Mouse (Mus musculus) small intestine, adult 2 months (tissue): Measurements from ENCODE around the gene Hoxd11.

Experiments used
- CTCF ChIP-seq: fragments of 200-500 bp; IDR thresholded peaks from 2 replicates; pipeline ENCODE4 v1.5.1; 2012; ENCODE audit warnings: low read depth, mild to moderate bottlenecking, control low read depth, inconsistent platforms, low read length, moderate library complexity, mixed read lengths; ENCODE audit not compliant: insufficient replicate concordance, insufficient read length; ENCODE audit errors: extremely low read depth
- POLR2A ChIP-seq: fragments of 200-500 bp; IDR thresholded peaks from 2 replicates; pipeline ENCODE4 v1.6.1; 2012; ENCODE audit warnings: low read depth, mild to moderate bottlenecking, control low read depth, inconsistent platforms, low read length, moderate library complexity

DNA sequence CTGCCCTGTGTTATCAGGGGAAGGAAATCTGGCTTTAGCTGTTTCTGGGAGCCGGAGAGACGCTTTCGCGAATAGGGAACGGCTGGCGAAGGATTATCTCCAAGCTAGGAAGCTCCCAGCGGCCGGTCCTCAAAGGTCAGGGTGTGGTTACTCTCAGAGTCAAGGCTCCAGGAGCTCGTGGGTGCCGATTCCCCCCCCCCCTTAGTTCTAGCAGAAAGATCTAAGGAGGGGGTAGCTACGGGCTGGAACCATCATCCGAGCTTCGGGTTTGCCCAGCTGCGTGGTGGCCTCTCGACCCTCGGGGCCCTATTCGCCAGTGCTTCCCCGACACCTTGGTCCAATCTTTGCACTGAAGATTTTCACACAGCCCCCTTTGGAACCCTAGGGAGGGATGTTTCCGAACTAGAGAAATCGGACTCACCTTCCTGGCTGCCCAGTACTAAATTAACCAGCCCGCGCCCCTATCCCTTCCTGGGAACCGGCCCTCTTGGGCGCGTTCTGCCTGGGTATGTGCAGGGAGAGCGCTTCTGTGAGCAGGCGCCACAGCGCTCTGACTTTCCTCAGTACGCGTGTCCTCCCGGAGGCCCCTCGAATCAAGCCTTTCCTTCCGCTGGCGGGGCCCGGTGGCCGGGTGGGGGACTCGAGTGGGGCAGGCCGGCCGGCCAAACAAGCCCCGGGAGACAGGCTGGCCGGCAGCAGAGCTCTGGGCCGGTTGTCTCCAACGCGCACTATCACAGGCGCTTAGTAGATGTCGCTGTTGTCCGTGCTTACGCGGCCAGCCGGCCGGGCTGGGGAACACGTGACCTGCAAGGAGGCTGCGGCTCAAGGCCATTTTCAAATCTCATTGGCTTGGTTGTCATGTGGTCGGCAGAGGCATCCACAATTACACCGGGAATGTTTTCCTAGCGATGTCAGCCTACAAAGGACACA lies 11.9 kb downstream of the Hoxd11 start, which contains the start of gene Hoxd10:
- no peak for TF ChIP-seq CTCF
- TF ChIP-seq POLR2A = no peak
